Mouse (Mus musculus) lung, embryonic 15.5 days (tissue): ENCODE results near the gene Adam15. TPM values are rescaled to one million over a fixed set of nuclear protein-coding genes. Genes with fewer than 3 reads are reported as not detected.

Experiments
- ATAC-seq: fragments of 200-750 bp; cut with Nextera tagmentation; 2 replicates; pipeline ENCODE4 v1.8.0; 2017; ENCODE audit warnings: moderate number of reproducible peaks, borderline replicate concordance; ENCODE audit not compliant: low FRiP score, low TSS enrichment; ENCODE audit errors: extremely low read depth
- H3K27ac ChIP-seq: fragments of 300-500 bp; sonication (generic); 2 replicates; pipeline ENCODE4 v1.5.1; 2015; ENCODE audit warnings: moderate library complexity, mild to moderate bottlenecking, inconsistent platforms
- H3K27me3 ChIP-seq: fragments of 300-500 bp; sonication (generic); 2 replicates; pipeline ENCODE4 v1.6.1; 2015; ENCODE audit warnings: inconsistent platforms
- H3K36me3 ChIP-seq: fragments of 300-500 bp; sonication (generic); 2 replicates; pipeline ENCODE4 v1.6.1; 2015; ENCODE audit warnings: inconsistent platforms
- H3K4me1 ChIP-seq: fragments of 300-500 bp; sonication (generic); 2 replicates; pipeline ENCODE4 v1.6.1; 2015; ENCODE audit warnings: inconsistent platforms
- H3K4me2 ChIP-seq: fragments of 300-500 bp; sonication (generic); 2 replicates; pipeline ENCODE4 v1.6.1; 2015; ENCODE audit warnings: inconsistent platforms, mild to moderate bottlenecking, moderate library complexity
- H3K4me3 ChIP-seq: fragments of 300-500 bp; sonication (generic); 2 replicates; pipeline ENCODE4 v1.5.1; 2015; ENCODE audit warnings: mild to moderate bottlenecking, inconsistent platforms
- H3K9ac ChIP-seq: fragments of 300-500 bp; sonication (generic); 2 replicates; pipeline ENCODE4 v1.6.1; 2015; ENCODE audit warnings: inconsistent platforms
- H3K9me3 ChIP-seq: fragments of 300-500 bp; sonication (generic); 2 replicates; pipeline ENCODE4 v1.6.1; 2016; ENCODE audit warnings: inconsistent platforms
- WGBS: fragments of 180-500 bp; shearing (Covaris S2); methylation state at CpG from one replicate; pipeline ENCODE4 v1.1.7; 2015; 5-methylcytosine and 5-hydroxymethylcytosine counted together
- polyA plus RNA-seq: library from polyadenylated mRNA; unstranded; fragments of >200 nt; fragmentation: Nextera tagmentation; extraction: Ambion mirVana; gene quantifications from 2 replicates; pipeline ENCODE4 v1.2.1, GENCODE M21; 2015

Adam15 gene
- 61.5 and 63.0 TPM in 2 replicates for polyA plus RNA-seq

DNA sequence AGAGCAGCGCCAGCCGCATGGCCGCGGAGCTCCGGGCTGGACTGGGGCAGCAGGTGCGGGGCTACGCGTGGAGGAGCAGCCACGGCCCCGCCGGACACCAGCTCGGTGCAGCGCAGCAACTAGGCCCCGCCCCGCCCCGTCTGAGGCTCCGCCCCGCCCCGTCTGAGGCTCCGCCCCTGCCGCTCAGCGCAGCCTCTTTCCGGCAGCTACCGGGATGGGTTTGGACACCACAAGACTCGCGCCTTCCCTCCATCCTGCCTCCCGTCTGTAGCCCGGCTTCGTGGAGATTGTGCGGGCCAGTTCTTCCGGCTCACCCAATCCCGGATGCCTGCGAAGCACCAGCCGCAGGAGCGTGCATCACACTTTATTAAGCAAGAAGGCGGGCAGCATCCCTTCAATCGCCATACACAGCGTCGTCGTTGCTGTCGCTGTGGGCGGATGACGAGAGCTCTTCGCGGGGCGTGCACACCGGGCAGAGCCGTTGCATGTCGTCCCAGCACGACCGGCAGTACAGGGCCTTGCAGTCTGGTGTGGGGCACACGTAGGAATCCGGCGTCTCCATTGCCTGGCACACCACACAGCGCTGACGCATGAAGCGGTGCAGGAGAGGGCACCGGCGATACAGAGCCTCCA, at the start of gene Adam15:
Adam15 (minus strand) TSS at position 128 of the 633 bp plus-strand sequence.
- 1% methylated on average over 59 of the region's 59 CpGs for WGBS
- Histone ChIP-seq H3K27ac (peak within 1 kb of the TSS; percentile 63), H3K4me1 (peaks cover 26% of the 10 kb centered on the region), H3K4me3 (peak within 1 kb of the TSS; percentile 54), H3K9ac (peak within 1 kb of the TSS; percentile 47), H3K4me2 (peak within 1 kb of the TSS; percentile 96), H3K36me3 (no peaks in the 10 kb centered on the region), H3K27me3 (no peaks in the 10 kb centered on the region; the same call in 1 of the 2 replicates), H3K9me3 (no peaks in the 10 kb centered on the region)
- peak; percentile 87 for ATAC-seq

DNA sequence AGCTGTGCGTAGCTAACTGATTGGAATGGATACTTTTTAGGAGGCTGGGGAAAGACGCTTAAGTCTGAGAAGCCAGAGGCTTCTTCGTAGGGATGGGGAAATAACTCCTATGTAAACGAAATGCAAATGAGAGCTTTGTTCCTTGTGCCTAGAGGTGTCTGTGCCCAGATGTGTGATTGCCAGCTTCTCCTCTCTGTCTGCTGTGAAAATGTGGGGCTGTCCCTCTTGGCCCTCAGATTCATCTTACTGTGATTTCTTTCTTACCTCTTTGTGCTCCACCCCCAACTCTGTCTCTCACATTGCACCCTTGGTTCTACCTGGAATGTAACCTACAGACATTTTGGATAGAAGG, 46.8 kb upstream of the Adam15 start:
- Histone ChIP-seq H3K9me3 (no peaks in the 10 kb centered on the region), H3K4me3 (peak overlapping the region; percentile 60), H3K27ac (0 out of 2 replicates have a peak overlapping the region, but pooled peaks have one; percentile 93), H3K4me2 (peak overlapping the region; percentile 97), H3K27me3 (no peaks in the 10 kb centered on the region), H3K4me1 (peaks cover 32% of the 10 kb centered on the region), H3K36me3 (no peaks in the 10 kb centered on the region; the same call in 1 of the 2 replicates), H3K9ac (peak overlapping the region; percentile 48; the same call in 1 of the 2 replicates)
- under 1% methylated on average over 4 of the region's 4 CpGs for WGBS
- ATAC-seq = no peak

DNA sequence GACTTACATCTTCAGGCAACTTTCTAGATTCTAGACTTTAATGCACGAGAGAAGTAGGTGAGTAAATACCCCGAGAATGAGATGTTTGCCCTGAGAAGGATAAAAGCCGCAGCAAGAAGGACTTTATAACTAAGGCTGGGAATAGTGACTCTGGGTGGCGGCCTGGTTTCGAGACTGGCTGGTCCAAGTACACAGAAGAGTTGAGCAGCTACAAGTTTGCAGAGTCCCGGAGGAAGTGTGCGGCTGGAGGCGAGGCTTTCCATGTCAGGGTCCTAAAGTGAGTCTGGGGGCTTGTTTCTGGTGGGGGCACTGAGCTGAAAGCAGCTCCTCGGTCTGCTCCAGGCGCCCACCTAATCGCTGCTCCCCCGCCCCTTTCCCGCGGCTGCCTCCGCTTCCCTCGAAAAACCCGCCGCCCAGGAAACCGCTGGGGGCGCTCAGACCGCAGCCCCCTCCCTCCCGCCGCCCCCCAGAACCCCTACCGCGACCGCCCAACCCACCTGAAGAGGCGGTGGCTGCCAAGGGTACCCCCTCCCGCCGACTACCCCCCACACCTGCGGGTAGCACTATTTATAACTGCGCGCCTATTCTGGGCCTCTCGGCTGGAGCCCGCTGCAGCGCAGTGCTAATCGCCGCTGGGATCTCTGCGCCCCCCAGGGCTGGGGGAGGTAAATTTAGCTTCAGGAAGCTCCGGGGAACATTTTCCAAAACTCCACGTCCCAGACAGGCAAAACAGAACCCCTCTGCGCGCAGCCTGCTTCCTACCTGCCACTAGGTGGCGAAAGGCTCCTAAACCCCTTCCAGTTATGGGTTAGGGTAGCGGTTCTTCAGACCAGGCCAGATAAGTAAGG, 46.2 kb upstream of the Adam15 start:
- no peak for ATAC-seq
- Histone ChIP-seq H3K4me3 (peak overlapping the region; percentile 60), H3K36me3 (no peaks in the 10 kb centered on the region), H3K4me2 (peak overlapping the region; percentile 97), H3K9me3 (no peaks in the 10 kb centered on the region), H3K4me1 (peaks cover 38% of the 10 kb centered on the region), H3K27me3 (no peaks in the 10 kb centered on the region), H3K27ac (peak overlapping the region; percentile 93), H3K9ac (peak overlapping the region; percentile 48)
- WGBS = 1% methylated on average over 42 of the region's 44 CpGs

DNA sequence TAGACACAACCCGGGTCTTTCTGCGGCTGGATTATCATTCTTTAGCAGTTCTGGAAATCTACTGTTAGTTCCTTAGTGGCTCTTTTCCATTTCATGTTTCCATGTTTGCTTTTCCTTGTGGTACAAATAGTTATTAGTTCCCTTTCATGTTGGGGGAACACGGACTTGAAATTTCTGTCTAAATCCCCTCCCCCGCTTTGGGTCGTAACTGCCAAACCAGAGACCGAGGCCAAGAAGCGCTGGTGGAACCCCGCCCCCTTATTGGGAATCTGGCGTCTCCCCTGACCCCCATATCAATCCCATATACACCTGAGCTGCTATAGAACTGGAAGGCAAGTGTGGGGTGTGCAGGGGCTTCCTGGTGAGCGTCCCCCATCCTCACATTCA, 45.6 kb upstream of the Adam15 start:
- 4% methylated on average over 10 of the region's 10 CpGs for WGBS

DNA sequence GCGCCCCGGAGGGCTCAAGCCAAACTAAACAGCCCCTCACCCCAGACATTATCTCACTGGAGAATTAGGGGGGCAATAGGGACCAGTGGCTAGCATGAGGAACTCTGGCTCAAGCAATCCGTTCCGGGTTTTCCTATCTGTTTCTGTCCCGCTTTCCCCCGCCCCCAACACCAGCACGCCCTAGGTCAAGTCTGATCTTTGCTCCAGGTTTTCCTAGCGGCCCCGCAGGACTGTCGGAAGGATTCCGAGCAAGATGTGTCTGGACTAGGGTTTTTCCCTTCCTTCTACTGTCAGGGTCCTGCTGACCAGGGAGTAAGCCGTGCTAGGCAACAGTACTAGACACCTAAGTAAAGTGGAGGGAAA, 45.1 kb upstream of the Adam15 start:
- WGBS = 0% methylated on average over 12 of the region's 12 CpGs
- ATAC-seq = peak; percentile 4; the same call in 1 of the 2 replicates
- H3K4me1 ChIP-seq = peaks cover 50% of the 10 kb centered on the region
- peak overlapping the region; percentile 60 for H3K4me3 ChIP-seq
- no peaks in the 10 kb centered on the region for H3K27me3 ChIP-seq
- H3K9ac ChIP-seq = peak overlapping the region; percentile 59
- peak overlapping the region; percentile 93 for H3K27ac ChIP-seq
- peak overlapping the region; percentile 97 for H3K4me2 ChIP-seq
- no peaks in the 10 kb centered on the region for H3K36me3 ChIP-seq
- no peaks in the 10 kb centered on the region for H3K9me3 ChIP-seq

More for the DNA sequence above, 45.6 kb upstream of the Adam15 start:
- Histone ChIP-seq H3K27me3 (no peaks in the 10 kb centered on the region), H3K9me3 (no peaks in the 10 kb centered on the region), H3K4me3 (peak overlapping the region; percentile 60), H3K36me3 (no peaks in the 10 kb centered on the region), H3K27ac (peak overlapping the region; percentile 93), H3K9ac (peak overlapping the region; percentile 59), H3K4me2 (peak overlapping the region; percentile 97), H3K4me1 (peaks cover 44% of the 10 kb centered on the region)
- no peak for ATAC-seq

DNA sequence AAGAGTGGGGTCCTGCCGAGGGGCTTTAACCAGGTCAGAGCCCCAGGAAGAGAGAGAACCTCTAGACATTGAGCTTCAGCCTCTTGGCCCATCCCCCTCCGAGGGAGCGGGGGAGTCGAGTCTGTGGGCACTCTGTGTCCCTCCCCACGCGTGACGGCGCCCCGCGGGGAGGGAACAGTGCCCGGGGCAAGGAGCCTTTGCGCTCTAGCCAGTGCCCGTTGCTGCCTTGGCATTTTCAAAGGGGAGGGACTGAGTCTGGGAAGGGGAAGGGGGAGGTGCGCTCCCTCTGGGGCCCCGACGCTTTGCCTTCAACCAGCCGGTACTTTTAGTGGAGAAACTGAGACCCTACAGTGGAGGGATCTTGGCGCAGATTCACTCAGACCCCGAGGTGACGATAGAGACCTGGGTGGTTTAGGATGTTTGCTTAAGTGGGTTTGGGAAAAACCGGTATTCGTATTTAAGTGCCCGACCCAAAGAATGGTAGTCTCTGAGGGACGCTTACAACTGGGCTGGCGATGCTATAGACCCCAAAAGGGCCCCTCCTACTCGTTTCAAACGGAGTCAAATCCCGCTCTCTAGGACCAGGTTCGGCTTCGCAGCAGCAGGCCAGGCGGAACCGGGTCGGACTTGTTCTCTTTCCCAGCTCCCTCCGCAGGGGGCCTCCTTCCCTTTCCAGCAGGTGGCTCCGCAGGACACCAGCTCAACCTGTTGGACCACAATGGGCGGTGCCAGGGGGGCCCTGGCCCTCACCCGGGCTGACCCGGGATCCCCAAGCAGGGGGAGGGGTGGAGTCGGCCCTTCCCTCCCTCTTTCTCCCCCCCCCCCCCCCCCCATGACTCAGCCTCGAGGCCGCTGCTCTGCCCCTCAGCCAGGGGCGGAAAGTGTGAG, 44.5 kb upstream of the Adam15 start, which contains the start of gene Zbtb7b:
Zbtb7b (minus strand) TSS at position 771 of the 888 bp plus-strand sequence.
- Histone ChIP-seq H3K36me3 (no peaks in the 10 kb centered on the region), H3K27ac (peak within 1 kb of the TSS; percentile 93), H3K9me3 (no peaks in the 10 kb centered on the region), H3K4me1 (peaks cover 56% of the 10 kb centered on the region), H3K27me3 (no peaks in the 10 kb centered on the region), H3K4me2 (peak within 1 kb of the TSS; percentile 97), H3K4me3 (peak within 1 kb of the TSS; percentile 60), H3K9ac (peak within 1 kb of the TSS; percentile 59)
- peak; percentile 50 for ATAC-seq
- 0% methylated on average over 41 of the region's 42 CpGs for WGBS

DNA sequence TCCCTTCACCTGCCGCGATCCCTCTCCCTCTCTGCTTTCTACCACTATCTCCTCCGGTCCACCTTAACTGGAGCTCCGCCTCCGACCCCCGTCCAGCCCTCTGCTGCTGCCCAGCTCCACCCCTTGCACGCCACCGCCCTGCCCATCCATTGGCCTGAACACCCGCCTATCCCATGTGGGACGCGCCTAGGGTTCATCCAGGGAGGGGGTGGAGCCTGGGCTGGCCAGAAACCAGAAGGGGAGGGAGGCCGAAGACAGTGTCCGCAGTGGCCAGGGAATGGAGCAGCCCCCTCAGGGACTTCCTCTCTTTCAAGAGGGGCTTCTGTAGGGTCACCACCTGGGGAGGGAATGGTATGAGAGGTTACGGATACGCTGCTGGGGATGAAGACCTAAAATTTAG, 43.8 kb upstream of the Adam15 start:
- Histone ChIP-seq H3K9ac (peak overlapping the region; percentile 59), H3K4me3 (peak overlapping the region; percentile 60), H3K36me3 (no peaks in the 10 kb centered on the region), H3K9me3 (no peaks in the 10 kb centered on the region), H3K4me2 (peak overlapping the region; percentile 97), H3K27me3 (no peaks in the 10 kb centered on the region), H3K4me1 (peaks cover 58% of the 10 kb centered on the region), H3K27ac (peak overlapping the region; percentile 93)
- 0% methylated on average over 15 of the region's 15 CpGs for WGBS
- ATAC-seq = peak; percentile 95

DNA sequence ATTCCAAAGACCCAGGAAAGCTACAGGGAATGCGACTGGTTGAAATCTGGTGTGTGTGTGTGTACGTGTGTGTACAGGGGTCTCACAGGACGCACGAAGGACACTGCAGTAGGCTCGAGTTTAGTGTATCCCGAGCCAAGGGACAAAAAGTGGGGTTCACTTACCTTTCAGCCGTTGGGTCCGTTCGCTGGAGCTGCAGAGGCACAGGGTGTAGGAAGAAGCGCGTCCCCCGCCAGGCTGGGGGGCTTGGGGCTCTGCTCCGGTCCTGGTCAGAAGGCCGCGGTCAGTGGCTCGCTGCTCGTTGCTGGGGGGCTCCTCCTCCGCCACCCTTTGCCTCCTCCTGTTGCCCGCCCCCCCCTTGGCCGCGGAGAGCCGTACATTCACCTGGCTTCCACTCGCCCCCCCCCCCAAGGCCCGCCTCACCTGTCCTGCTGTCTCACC, 43.1 kb upstream of the Adam15 start:
- ATAC-seq = no peak
- peaks cover 65% of the 10 kb centered on the region for H3K4me1 ChIP-seq
- WGBS = 0% methylated on average over 17 of the region's 24 CpGs
- no peaks in the 10 kb centered on the region for H3K27me3 ChIP-seq
- peak overlapping the region; percentile 60 for H3K9ac ChIP-seq
- H3K27ac ChIP-seq = peak overlapping the region; percentile 93
- peak overlapping the region; percentile 97 for H3K4me2 ChIP-seq
- H3K4me3 ChIP-seq = peak overlapping the region; percentile 60
- H3K9me3 ChIP-seq = no peaks in the 10 kb centered on the region
- H3K36me3 ChIP-seq = no peaks in the 10 kb centered on the region

DNA sequence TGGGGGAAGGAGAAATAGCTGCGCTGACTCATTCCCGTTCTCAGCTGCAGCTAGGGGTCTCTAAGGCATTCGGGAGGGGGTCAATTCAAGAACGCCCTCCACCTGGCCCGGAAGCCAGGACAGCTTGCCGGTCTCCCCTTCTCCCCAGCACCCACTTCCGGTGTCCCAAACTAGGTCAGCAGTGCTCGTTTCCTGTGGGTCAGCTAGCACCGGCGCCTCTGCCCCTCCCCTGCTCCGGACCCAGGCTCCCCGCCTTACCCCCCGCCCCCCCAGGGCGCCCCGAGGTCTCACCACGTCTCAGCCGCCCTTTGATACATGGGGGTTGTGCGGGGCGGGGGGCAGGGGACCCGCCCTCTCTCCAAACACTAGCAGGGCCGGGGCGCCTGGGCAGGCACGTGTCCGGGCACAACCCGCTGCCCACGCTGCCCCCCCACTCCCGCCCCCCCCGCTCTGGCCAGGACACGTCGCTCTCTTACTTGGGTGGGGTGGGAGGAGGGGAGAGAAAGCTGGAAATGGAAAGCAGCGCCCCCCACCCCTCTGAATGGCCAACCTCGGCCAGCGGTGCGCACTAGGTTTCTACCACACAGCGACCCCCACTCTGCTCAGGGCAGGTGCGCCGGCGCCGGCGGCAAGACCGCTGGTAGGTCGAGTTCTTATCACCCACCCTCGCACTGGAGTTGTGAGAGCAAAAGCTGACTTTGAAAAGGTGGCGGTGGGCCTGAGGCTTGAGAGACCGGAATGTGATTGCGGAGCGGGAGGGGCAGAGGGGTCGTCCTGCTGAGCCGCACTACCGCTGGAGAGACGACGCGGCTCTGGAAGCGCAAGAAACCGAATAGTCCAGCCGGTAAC, 42.1 kb upstream of the Adam15 start:
- under 1% methylated on average over 50 of the region's 56 CpGs for WGBS

DNA sequence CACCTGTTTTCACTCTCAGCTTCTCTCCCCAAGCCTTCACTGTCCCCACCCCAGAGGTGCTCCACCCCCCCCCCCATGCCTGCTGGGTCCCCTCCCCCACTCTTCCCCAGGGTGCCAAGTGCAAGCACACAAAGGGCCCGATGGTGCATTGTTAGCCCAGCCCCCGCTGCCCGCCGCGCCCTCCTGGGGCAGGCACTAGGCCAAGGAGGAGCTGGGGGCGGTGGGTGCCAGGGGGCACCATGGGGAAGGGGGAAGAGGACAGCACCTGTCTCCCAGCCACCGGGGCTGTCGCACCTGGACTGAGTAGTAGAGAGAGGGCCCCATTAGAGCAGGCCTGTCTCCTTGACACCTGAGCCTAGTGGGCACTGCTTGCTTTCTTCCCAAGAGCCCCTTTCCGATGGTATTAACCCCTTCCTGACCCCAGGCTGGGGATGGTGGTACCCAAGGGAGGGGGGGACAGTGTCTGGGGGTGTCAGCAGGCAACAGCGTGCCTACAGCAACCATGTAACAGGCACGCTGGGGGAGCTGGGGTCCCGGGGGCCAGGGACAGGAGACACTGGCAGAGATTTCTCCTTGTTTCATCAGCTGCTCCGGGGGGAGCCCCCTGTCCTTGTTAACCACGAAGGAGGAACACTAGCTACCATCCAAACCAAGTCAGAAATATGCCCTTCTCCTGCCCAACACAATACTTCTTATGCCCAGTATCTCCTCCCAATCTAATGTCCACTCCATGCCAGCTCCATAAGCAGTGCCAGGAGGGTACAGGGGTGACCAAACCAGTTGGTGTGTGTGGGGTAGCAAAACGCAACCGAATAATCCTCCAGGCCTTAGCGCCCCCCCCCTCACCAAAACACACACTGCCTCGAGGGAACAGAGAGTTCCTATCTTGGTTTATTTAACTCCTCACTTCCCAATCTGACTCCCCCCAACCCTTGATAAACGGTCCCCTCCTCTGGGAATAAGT, 41.2 kb upstream of the Adam15 start:
- Histone ChIP-seq H3K4me2 (peak overlapping the region; percentile 97), H3K27me3 (no peaks in the 10 kb centered on the region), H3K4me3 (peak overlapping the region; percentile 60), H3K36me3 (no peaks in the 10 kb centered on the region), H3K9ac (peak overlapping the region; percentile 60), H3K27ac (peak overlapping the region; percentile 93), H3K4me1 (peaks cover 73% of the 10 kb centered on the region), H3K9me3 (no peaks in the 10 kb centered on the region)
- 8% methylated on average over 19 of the region's 19 CpGs for WGBS
- no peak for ATAC-seq

More for the DNA sequence above, 42.1 kb upstream of the Adam15 start:
- Histone ChIP-seq H3K9me3 (no peaks in the 10 kb centered on the region), H3K9ac (peak overlapping the region; percentile 60), H3K27ac (peak overlapping the region; percentile 93), H3K36me3 (no peaks in the 10 kb centered on the region), H3K4me3 (peak overlapping the region; percentile 60), H3K27me3 (no peaks in the 10 kb centered on the region), H3K4me2 (peak overlapping the region; percentile 97), H3K4me1 (peaks cover 74% of the 10 kb centered on the region)
- ATAC-seq = no peak
